In the genomic region with DNA sequence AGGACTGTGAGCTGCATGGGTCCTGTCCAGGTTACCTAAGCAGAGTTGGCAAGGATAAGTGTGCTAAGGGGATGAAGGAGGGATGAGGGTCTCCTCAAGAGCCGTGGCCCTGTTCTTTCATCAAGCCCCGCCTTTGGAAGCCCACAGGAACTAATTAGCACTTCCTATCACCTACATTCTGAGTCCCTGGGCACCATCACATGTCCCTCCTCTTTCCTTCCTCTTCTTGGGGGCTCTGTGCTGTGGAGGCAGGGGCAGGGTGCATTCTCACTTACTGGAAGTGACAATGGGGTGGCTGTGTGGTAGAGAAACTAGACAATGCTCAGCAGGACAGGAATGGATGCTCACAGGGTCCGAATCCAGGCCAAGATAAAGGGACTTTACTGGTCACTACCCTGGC, we compare ENCODE assay signal across 1 mouse cellular context.
TF ChIP-seq lines count a peak whose summit lies in the region.

No protein-coding gene starts in this region.

TF ChIP-seq in MEL, 35 proteins besides CTCF, POLR2A, EP300 and RAD21 (continued from another document):
- TF ChIP-seq UBTF (IDR thresholded peaks at IDR 0.05; ENCODE audit: borderline replicate concordance, insufficient read depth, low read depth, low read length) = no peak
- no peak for TF ChIP-seq ELF1 (IDR thresholded peaks at IDR 0.05; ENCODE audit: low read depth, low read length)
- TF ChIP-seq USF2 (IDR thresholded peaks at IDR 0.05; ENCODE audit: borderline replicate concordance in 1 of 2, insufficient read depth in 1 of 2, low read depth in 1 of 2, low read length in 2 of 2) = no peak; a peak in 1 of 4 replicates
- TF ChIP-seq TBP (IDR thresholded peaks at IDR 0.05; ENCODE audit: low read depth, low read length) = no peak
- TF ChIP-seq CHD1 (IDR thresholded peaks at IDR 0.05; ENCODE audit: low read depth, low read length) = no peak
- TF ChIP-seq USF1 (IDR thresholded peaks at IDR 0.05; ENCODE audit: low read depth, low read length) = peak; percentile 52; the same call in 1 of the 2 replicates
- TF ChIP-seq MXI1 (IDR thresholded peaks at IDR 0.05; ENCODE audit: low read depth, low read length) = 0 out of 2 replicates have a peak, but pooled peaks have one; percentile 16
